Mouse (Mus musculus) limb, embryonic 15.5 days (tissue): ENCODE measurements around the gene Krtap5-4. TPM values are rescaled to one million over a fixed set of nuclear protein-coding genes. Genes with fewer than 3 reads are reported as not detected.
"Not testable (repeated sequence)": the region's sequence is repeated elsewhere in the genome, so short reads cannot be mapped to it uniquely, and the experiment has no call there.

ENCODE experiments used
- ATAC-seq: fragments of 200-750 bp; cut with Nextera tagmentation; 2 replicates; pipeline ENCODE4 v1.8.0; 2017; ENCODE audit warnings: low read depth, moderate TSS enrichment; ENCODE audit not compliant: insufficient number of reproducible peaks, low FRiP score, low TSS enrichment
- H3K27ac ChIP-seq: fragments of 300-500 bp; sonication (generic); 2 replicates; pipeline ENCODE4 v1.5.1; 2015; ENCODE audit warnings: moderate library complexity, mild to moderate bottlenecking, inconsistent platforms
- H3K27me3 ChIP-seq: fragments of 300-500 bp; sonication (generic); 2 replicates; pipeline ENCODE4 v1.6.1; 2015; ENCODE audit warnings: inconsistent platforms
- H3K36me3 ChIP-seq: fragments of 300-500 bp; sonication (generic); 2 replicates; pipeline ENCODE4 v1.6.1; 2015; ENCODE audit warnings: inconsistent platforms
- H3K4me1 ChIP-seq: fragments of 300-500 bp; sonication (generic); 2 replicates; pipeline ENCODE4 v1.6.1; 2015; ENCODE audit warnings: inconsistent platforms
- H3K4me2 ChIP-seq: fragments of 300-500 bp; sonication (generic); 2 replicates; pipeline ENCODE4 v1.6.1; 2015; ENCODE audit warnings: mild to moderate bottlenecking, inconsistent platforms
- H3K4me3 ChIP-seq: fragments of 300-500 bp; sonication (generic); 2 replicates; pipeline ENCODE4 v1.5.1; 2015; ENCODE audit warnings: mild to moderate bottlenecking, inconsistent platforms
- H3K9ac ChIP-seq: fragments of 300-500 bp; sonication (generic); 2 replicates; pipeline ENCODE4 v1.6.1; 2015; ENCODE audit warnings: inconsistent platforms
- H3K9me3 ChIP-seq: fragments of 300-500 bp; sonication (generic); 2 replicates; pipeline ENCODE4 v1.6.1; 2016; ENCODE audit warnings: inconsistent platforms
- WGBS: fragments of 180-500 bp; shearing (Covaris S2); methylation state at CpG from one replicate; pipeline ENCODE4 v1.1.7; 2015; 5-methylcytosine and 5-hydroxymethylcytosine counted together
- polyA plus RNA-seq: library from polyadenylated mRNA; unstranded; fragments of >200 nt; fragmentation: Nextera tagmentation; extraction: Ambion mirVana; gene quantifications from 2 replicates; pipeline ENCODE4 v1.2.1, GENCODE M21; 2015

Krtap5-4 gene
- polyA plus RNA-seq, 1 experiment from 2014 or later: not detected

DNA sequence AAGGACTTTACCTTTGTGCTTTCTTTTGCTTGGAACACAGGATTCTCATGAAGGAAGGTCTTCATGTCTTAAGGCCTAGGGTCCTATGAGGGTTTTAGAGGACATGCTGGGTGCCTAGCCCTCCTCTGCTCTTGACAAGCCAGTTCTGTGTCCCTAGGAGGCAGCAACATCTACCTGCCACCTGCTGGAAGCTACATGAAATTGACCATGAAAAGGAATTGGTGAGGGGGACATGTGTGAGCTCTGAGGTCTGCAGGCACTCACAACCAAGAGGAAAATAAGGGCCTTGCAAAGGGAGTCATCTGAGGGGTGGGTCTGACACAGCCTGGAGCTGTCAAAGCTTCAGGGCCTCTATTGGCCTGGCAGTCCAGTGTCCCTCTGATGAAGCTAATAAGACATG, 7.9 kb upstream of the Krtap5-4 start:
- no peaks in the 10 kb centered on the region for H3K9me3 ChIP-seq
- H3K4me3 ChIP-seq: no peak overlapping the region
- H3K27ac ChIP-seq: no peak overlapping the region
- H3K9ac ChIP-seq: no peak overlapping the region
- H3K4me2 ChIP-seq: no peak overlapping the region
- H3K36me3 ChIP-seq: no peaks in the 10 kb centered on the region
- no peak for ATAC-seq
- H3K27me3 ChIP-seq: no peaks in the 10 kb centered on the region; the same call in 1 of the 2 replicates
- no peaks in the 10 kb centered on the region for H3K4me1 ChIP-seq

DNA sequence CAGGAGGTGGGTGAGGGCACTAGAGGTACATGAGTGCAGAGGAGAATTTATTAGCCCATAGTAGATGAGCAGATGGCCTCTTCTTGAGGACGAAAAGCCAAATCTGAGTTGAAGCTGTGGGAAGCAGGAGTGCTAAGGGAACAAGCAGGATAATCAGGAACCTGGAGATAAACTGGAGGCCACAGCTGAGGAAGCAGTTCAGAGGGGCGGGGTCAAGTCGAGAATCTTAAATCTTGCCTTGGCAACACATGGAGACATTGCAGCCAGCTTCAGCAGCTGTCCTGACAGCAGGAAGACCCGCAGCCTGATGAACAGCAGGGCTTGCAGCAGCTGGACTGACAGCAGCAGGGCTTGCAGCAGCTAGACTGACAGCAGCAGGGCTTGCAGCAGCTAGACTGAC, 7.2 kb upstream of the Krtap5-4 start:
- H3K36me3 ChIP-seq, H3K4me2 ChIP-seq, H3K9ac ChIP-seq, H3K4me1 ChIP-seq, H3K27me3 ChIP-seq, H3K9me3 ChIP-seq, H3K27ac ChIP-seq, ATAC-seq, H3K4me3 ChIP-seq: not testable (repeated sequence)
- WGBS: 18% methylated on average over 4 of the region's 4 CpGs

DNA sequence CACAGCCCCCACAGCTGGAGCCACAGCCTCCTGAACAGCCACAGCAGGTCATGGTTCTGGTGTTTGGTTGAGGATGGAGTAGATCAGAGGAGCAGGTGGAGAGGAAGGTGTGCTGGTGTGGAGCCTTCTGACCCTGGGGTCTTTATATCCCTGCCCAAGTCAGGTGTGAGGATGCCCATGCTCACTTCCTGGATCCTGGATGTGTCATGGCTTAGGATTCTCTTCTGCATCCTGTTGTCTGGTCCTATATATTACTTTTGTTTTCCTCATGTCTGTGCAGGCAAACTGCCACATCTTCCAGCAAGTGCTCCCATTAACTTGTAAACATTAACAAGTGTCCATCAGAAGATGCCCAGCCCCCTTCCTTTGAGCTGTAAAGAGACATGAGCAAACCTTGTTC, 6.3 kb upstream of the Krtap5-4 start, which contains the start of gene Krtap5-1:
Gene Krtap5-1, minus strand, starts transcription at position 101 of the 400 bp plus-strand sequence.
- H3K4me3 ChIP-seq, H3K9ac ChIP-seq, H3K27ac ChIP-seq, H3K9me3 ChIP-seq, H3K4me1 ChIP-seq, H3K4me2 ChIP-seq, H3K27me3 ChIP-seq, ATAC-seq, H3K36me3 ChIP-seq: not testable (repeated sequence)

DNA sequence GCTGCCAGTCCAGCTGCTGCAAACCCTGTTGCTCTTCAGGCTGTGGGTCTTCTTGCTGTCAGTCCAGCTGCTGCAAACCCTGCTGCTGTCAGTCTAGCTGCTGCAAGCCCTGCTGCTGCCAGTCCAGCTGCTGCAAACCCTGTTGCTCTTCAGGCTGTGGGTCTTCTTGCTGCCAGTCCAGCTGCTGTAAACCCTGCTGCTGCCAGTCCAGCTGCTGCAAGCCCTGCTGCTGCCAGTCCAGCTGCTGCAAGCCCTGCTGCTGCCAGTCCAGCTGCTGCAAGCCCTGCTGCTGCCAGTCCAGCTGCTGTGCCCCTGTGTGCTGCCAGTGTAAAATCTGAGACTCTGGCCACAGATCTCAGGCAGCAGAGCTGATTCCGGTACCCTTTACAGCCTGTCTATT, 580 bp downstream of the Krtap5-4 start:
- H3K4me1 ChIP-seq, H3K4me2 ChIP-seq, ATAC-seq, H3K36me3 ChIP-seq, H3K9me3 ChIP-seq, H3K27ac ChIP-seq, H3K27me3 ChIP-seq, H3K4me3 ChIP-seq, H3K9ac ChIP-seq: not testable (repeated sequence)
- WGBS: 79% methylated on average over 1 of the region's 1 CpGs

DNA sequence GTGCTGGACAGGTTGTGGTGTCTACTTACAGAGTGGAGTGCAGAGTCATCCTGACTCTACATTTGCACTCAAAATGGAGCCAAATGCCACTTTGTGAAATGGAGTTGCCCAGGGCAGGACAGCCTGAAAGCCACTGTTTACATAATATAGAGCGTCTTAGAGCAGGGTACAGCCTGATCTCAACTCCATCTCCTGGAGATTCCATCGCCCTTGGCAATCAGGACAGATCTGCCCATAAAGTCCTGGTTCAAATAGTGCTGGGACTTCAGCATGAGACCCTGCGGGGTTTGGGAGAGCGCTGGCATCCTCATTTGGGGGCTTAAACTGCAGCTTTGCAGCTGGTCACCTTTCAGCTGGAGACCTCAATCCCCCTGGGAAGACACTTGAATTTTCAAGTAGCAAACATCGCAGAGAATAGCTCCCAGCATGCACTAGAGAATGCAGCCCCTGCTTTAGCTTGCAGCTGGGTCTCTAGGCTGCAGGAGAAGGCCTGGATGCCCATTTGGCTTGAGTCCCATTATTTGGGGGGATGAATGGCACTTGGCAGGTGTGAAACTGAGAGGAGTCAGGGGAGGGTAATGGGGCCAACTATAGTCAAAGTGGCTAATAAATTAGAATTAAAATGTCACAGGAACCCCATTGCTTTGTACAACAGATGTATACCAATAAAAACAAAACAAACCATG, 11.4 kb downstream of the Krtap5-4 start:
- no peak overlapping the region for H3K9ac ChIP-seq
- no peak for ATAC-seq
- H3K27me3 ChIP-seq: no peaks in the 10 kb centered on the region
- H3K9me3 ChIP-seq: no peaks in the 10 kb centered on the region
- no peak overlapping the region for H3K27ac ChIP-seq
- no peak overlapping the region for H3K4me3 ChIP-seq
- 54% methylated on average over 5 of the region's 5 CpGs for WGBS
- H3K36me3 ChIP-seq: no peaks in the 10 kb centered on the region
- no peak overlapping the region for H3K4me2 ChIP-seq
- H3K4me1 ChIP-seq: peaks cover 10% of the 10 kb centered on the region; the same call in 1 of the 2 replicates

DNA sequence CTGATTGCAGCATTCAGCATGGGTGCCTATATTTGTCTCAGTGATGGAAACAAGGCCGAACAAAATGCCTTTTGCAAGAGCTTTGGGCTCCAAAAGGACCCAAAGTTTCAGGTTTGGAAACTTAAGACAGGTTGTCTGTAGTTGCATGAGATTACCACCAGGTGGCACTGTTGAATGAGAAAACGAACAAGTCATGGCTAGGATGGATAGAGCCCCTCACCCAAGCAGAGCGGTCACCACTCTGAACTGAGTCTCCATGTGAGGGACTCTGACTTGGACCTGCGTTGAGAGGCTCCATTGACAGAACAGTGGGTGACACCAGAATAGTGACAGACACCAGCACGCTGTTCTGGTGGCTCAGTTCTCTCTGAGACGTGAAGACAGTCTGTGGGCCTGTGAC, 13.2 kb downstream of the Krtap5-4 start:
- Histone ChIP-seq H3K4me2 (no peak overlapping the region), H3K36me3 (no peaks in the 10 kb centered on the region), H3K9me3 (no peaks in the 10 kb centered on the region), H3K4me3 (no peak overlapping the region), H3K4me1 (peaks cover 10% of the 10 kb centered on the region; the same call in 1 of the 2 replicates), H3K27me3 (no peaks in the 10 kb centered on the region; the same call in 1 of the 2 replicates), H3K27ac (no peak overlapping the region), H3K9ac (no peak overlapping the region)
- ATAC-seq: peak; percentile 56; the same call in 1 of the 2 replicates
- WGBS: 29% methylated on average over 6 of the region's 6 CpGs

DNA sequence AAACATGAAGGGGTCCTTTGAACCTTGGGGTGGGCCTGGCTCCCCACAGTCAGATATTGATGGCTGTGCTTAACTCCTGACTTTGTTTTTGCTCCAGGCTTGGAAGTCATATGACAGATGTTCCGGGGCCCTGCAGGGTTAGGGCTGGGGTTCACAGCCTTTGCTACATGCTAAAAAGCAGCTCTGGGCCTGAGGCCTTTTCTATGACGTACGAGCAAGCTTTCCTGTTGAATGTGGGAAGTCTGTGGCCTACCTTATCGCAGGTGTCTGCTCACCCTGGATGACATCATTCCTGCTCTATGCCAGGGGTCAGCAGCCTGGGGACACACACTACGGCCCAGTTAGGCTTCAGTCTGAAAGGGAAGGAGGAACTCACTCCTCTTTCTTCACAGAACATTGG, 13.9 kb downstream of the Krtap5-4 start:
- Histone ChIP-seq H3K27me3 (no peaks in the 10 kb centered on the region; the same call in 1 of the 2 replicates), H3K4me3 (no peak overlapping the region), H3K9me3 (no peaks in the 10 kb centered on the region), H3K36me3 (no peaks in the 10 kb centered on the region), H3K27ac (no peak overlapping the region), H3K4me1 (peaks cover 10% of the 10 kb centered on the region; the same call in 1 of the 2 replicates), H3K9ac (no peak overlapping the region), H3K4me2 (no peak overlapping the region)
- no peak for ATAC-seq
- WGBS: 64% methylated on average over 5 of the region's 5 CpGs

DNA sequence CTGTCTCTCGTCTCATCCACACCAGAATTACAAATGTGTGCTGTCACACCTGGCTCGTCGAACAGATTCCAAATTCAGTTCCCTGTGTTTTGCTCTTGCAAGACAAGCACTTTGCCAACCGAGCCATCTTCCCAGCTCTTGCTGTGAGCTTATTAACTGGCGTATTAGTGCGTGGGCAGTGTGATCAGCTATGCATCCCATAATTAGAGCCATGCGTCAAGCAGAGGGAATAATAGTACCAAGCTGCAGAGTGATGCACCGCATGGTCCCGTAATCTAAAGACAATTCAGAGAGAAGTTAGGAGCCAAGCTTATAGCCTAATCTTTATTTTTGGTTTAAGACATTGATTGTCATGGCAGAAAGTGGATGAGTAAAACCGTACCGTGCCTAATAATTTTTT, 15.8 kb downstream of the Krtap5-4 start:
- H3K9ac ChIP-seq: no peak overlapping the region
- no peaks in the 10 kb centered on the region; the same call in 1 of the 2 replicates for H3K27me3 ChIP-seq
- WGBS: 71% methylated on average over 11 of the region's 11 CpGs
- ATAC-seq: no peak
- H3K4me1 ChIP-seq: peaks cover 10% of the 10 kb centered on the region; the same call in 1 of the 2 replicates
- no peaks in the 10 kb centered on the region for H3K9me3 ChIP-seq
- no peaks in the 10 kb centered on the region for H3K36me3 ChIP-seq
- H3K4me3 ChIP-seq: no peak overlapping the region
- H3K4me2 ChIP-seq: no peak overlapping the region
- H3K27ac ChIP-seq: no peak overlapping the region

DNA sequence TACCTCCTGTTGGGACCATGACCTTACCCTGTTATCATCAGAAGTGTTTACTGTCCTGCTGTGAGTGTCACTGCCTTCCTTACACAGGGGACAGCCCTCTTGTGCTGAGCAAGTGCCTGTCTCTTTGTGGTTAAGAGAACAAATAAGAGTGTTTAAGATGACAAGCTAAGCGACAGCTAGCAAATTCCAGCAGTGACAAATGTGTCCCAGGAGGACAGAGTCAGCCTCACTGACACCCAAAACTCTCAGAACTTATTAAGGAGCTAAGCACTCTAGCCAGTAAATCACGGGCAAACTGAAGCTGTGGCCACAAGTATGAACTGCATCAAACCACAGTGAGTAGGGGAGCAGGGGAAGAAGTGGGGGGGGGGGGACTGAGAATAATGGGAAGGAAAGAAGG, 17.6 kb downstream of the Krtap5-4 start:
- Histone ChIP-seq H3K4me1 (peaks cover 10% of the 10 kb centered on the region; the same call in 1 of the 2 replicates), H3K27me3 (no peaks in the 10 kb centered on the region; the same call in 1 of the 2 replicates), H3K4me2 (no peak overlapping the region), H3K9me3 (no peaks in the 10 kb centered on the region), H3K36me3 (no peaks in the 10 kb centered on the region), H3K27ac (no peak overlapping the region; the same call in 1 of the 2 replicates), H3K9ac (no peak overlapping the region), H3K4me3 (no peak overlapping the region)
- ATAC-seq: no peak
- WGBS: 15% methylated on average over 2 of the region's 2 CpGs

DNA sequence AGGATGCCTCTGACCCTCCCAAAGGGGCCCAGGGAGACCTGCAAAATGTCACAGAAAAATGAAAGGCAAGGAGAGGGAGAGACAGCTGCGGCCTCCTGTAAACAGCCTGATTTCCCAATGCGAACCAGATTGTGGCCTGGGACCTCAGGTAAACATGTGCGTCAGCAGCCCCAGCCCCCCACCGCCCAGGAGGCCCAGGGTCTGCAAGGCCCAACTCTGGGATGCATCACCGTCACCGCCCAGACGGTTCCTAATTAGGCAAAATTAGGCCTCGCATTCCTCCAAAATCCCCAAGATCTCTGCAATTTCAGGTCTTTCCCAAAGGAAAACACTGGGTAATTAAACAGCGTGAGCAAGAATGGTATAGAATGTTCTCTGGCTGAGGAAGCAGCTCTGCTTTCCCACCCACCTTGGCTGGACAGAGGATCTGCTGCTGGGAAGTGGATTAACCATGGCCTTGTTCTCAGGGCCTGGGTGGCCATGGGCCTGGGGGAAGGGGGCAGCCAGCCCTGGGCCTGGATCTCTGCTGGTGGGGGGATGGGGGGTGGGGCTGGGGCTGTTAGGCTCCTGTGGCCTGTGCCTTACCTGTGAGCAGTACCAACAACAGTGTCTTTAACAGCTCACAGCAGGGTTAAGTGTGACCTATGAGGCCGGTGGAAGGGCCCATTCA, 18.4 kb downstream of the Krtap5-4 start:
- 41% methylated on average over 6 of the region's 10 CpGs for WGBS
- H3K4me2 ChIP-seq, H3K27me3 ChIP-seq, H3K4me3 ChIP-seq, H3K4me1 ChIP-seq, H3K9me3 ChIP-seq, ATAC-seq, H3K9ac ChIP-seq, H3K27ac ChIP-seq, H3K36me3 ChIP-seq: not testable (repeated sequence)

DNA sequence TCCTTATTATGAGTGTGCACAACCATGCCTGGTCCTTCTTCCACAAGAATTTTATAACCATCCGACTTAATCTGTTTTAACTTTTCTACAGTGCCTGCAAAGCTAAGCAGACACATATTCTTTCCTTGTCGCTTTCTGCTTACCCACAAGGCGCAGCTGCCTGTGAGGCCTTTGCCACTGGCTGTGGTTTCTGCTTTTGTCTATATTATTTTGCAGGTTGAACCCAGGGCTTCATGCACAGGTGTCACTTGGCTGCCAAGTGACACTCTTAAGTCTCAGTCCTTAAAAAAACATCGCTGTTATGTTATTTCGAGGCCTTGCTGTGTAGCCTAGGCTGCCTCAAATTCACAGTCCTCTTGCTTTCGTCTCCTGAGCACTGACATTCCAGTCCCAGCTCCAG, 19.3 kb downstream of the Krtap5-4 start:
- no peaks in the 10 kb centered on the region for H3K9me3 ChIP-seq
- H3K9ac ChIP-seq: no peak overlapping the region
- 81% methylated on average over 6 of the region's 6 CpGs for WGBS
- no peak overlapping the region for H3K4me3 ChIP-seq
- no peak overlapping the region for H3K27ac ChIP-seq
- ATAC-seq: no peak
- H3K4me2 ChIP-seq: no peak overlapping the region
- H3K4me1 ChIP-seq: no peaks in the 10 kb centered on the region; the same call in 1 of the 2 replicates
- H3K36me3 ChIP-seq: no peaks in the 10 kb centered on the region
- H3K27me3 ChIP-seq: no peaks in the 10 kb centered on the region; the same call in 1 of the 2 replicates

DNA sequence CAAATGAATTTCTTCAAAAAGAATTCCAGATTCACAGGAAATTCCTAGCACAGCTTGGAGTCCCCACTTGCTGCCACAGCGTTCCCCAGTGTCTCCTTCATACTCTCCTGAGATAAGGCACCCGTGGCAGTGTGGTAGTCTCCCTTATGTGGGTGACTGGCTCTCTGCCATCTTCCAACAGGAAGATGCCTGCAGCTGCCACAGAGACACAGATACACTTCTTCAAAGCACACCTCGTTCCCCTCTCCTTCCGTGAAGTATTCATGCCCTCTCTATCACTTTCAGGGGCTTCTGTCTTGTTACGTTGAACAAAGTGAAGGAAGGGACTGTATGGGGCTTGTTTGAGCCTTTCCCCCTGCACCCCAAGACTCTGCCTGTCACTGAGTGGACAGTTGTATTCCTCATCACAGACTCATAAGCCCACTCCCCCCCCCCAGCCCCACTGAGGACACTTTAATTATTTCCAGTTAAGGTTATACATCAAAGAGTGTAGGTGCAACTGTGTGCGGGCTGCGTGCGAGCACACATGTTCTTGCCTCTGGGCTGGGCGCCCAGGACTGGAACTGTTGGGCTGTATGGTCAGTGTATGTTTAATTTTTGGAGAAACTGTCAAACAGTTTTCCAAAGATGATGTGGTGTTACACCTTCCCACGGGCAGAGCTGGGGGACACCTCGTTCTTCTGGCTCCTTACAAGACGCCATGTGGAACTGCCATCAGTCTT, 20.2 kb downstream of the Krtap5-4 start:
- Histone ChIP-seq H3K9ac (no peak overlapping the region), H3K27ac (0 out of 2 replicates have a peak overlapping the region, but pooled peaks have one; percentile 47), H3K4me2 (no peak overlapping the region), H3K4me3 (no peak overlapping the region), H3K27me3 (no peaks in the 10 kb centered on the region; the same call in 1 of the 2 replicates), H3K9me3 (no peaks in the 10 kb centered on the region), H3K4me1 (no peaks in the 10 kb centered on the region; the same call in 1 of the 2 replicates), H3K36me3 (no peaks in the 10 kb centered on the region)
- peak; percentile 52; the same call in 1 of the 2 replicates for ATAC-seq
- WGBS: 66% methylated on average over 12 of the region's 12 CpGs
